8 mouse cellular contexts compared by ENCODE assay signal in genomic region chr1:106629470-106629830, GRCm38 (mm10).
A peak's percentile ranks its signal among the peaks of the same experiment; 100 is the strongest.
DNase-seq lines count a peak whose midpoint lies in the region; ATAC-seq and TF ChIP-seq lines count a peak whose summit lies in the region.

No protein-coding gene starts in this region.

- H3K9ac ChIP-seq in intestine, postnatal 0 days (ENCODE audit: low read depth, low read length) = no peak overlapping the region
- H3K9ac ChIP-seq in lung, embryonic 15.5 days = no peak overlapping the region

- DNase-seq in ovary, postnatal 36 days (ENCODE audit: low spot score) = peak; percentile 23
- no peak for DNase-seq in ovary, adult 18-20 months (ENCODE audit: low spot score)
- peak; percentile 39 for DNase-seq in gastrocnemius, adult 2 months
- DNase-seq in thymus, postnatal 4 days = no peak
- DNase-seq in spleen, adult 12 weeks (ENCODE audit: low spot score) = no peak
- DNase-seq in cerebellum, adult 9-10 months = no peak

- no peaks in the 10 kb centered on the region for H3K27me3 ChIP-seq in intestine, postnatal 0 days (replicated peaks; ENCODE audit: control insufficient read depth, insufficient read depth, low read length)
- no peaks in the 10 kb centered on the region for H3K27me3 ChIP-seq in lung, embryonic 15.5 days

- no peaks in the 10 kb centered on the region for H3K36me3 ChIP-seq in intestine, postnatal 0 days (ENCODE audit: control insufficient read depth, insufficient read depth)
- no peaks in the 10 kb centered on the region for H3K36me3 ChIP-seq in lung, embryonic 15.5 days

- H3K9me3 ChIP-seq in intestine, postnatal 0 days (ENCODE audit: control insufficient read depth) = no peaks in the 10 kb centered on the region
- H3K9me3 ChIP-seq in lung, embryonic 15.5 days = no peaks in the 10 kb centered on the region

- H3K4me2 ChIP-seq in intestine, postnatal 0 days (replicated peaks; ENCODE audit: low read depth) = peak overlapping the region; percentile 33
- H3K4me2 ChIP-seq in lung, embryonic 15.5 days = peak overlapping the region; percentile 28

- peaks cover 7% of the 10 kb centered on the region for H3K4me1 ChIP-seq in intestine, postnatal 0 days (replicated peaks; ENCODE audit: control insufficient read depth, insufficient read depth, low read length)
- H3K4me1 ChIP-seq in lung, embryonic 15.5 days = peaks cover 37% of the 10 kb centered on the region

- ATAC-seq in intestine, postnatal 0 days = peak; percentile 45
- peak; percentile 87 for ATAC-seq in lung, embryonic 15.5 days (ENCODE audit: borderline replicate concordance, extremely low read depth, low FRiP score, low TSS enrichment)

- intact Hi-C loops in gastrocnemius, adult 2 months (cut with DNase I) = no loop called here

- 9% methylated on average over 4 of the region's 4 CpGs for WGBS in intestine, postnatal 0 days
- 5% methylated on average over 4 of the region's 4 CpGs for WGBS in lung, embryonic 15.5 days

- TF ChIP-seq CTCF in gastrocnemius, adult 2 months (IDR thresholded peaks at IDR 0.05) = no peak
- TF ChIP-seq CTCF in intestine, postnatal 0 days (IDR thresholded peaks at IDR 0.05; ENCODE audit: low read depth) = no peak

- H3K27ac ChIP-seq in gastrocnemius, adult 2 months = peak overlapping the region; percentile 78
- H3K27ac ChIP-seq in intestine, postnatal 0 days (ENCODE audit: low read depth, low read length) = no peak overlapping the region; the same call in none of the 2 replicates
- H3K27ac ChIP-seq in lung, embryonic 15.5 days = peak overlapping the region; percentile 85

- H3K4me3 ChIP-seq in gastrocnemius, adult 2 months = peak overlapping the region; percentile 8; the same call in 1 of the 2 replicates
- H3K4me3 ChIP-seq in intestine, postnatal 0 days (ENCODE audit: low read depth, low read length) = no peak overlapping the region
- H3K4me3 ChIP-seq in lung, embryonic 15.5 days = no peak overlapping the region

Comparison
In these comparisons a context has a peak if more than half of its experiments do, and no peak if none do; other contexts are left out.
1. DNase-seq: peak in ovary, postnatal 36 days (single experiment) and gastrocnemius, adult 2 months (single experiment); none in ovary, adult 18-20 months (single experiment), thymus, postnatal 4 days (single experiment), spleen, adult 12 weeks (single experiment) and cerebellum, adult 9-10 months (single experiment).